Mouse (Mus musculus): ENCODE results near the gene Ccdc85b. TPM values are rescaled to one million over a fixed set of nuclear protein-coding genes. Genes with fewer than 3 reads are reported as not detected.

Ccdc85b gene
- polyA plus RNA-seq, 1 experiment from 2014 or later = 11.0 TPM

DNA sequence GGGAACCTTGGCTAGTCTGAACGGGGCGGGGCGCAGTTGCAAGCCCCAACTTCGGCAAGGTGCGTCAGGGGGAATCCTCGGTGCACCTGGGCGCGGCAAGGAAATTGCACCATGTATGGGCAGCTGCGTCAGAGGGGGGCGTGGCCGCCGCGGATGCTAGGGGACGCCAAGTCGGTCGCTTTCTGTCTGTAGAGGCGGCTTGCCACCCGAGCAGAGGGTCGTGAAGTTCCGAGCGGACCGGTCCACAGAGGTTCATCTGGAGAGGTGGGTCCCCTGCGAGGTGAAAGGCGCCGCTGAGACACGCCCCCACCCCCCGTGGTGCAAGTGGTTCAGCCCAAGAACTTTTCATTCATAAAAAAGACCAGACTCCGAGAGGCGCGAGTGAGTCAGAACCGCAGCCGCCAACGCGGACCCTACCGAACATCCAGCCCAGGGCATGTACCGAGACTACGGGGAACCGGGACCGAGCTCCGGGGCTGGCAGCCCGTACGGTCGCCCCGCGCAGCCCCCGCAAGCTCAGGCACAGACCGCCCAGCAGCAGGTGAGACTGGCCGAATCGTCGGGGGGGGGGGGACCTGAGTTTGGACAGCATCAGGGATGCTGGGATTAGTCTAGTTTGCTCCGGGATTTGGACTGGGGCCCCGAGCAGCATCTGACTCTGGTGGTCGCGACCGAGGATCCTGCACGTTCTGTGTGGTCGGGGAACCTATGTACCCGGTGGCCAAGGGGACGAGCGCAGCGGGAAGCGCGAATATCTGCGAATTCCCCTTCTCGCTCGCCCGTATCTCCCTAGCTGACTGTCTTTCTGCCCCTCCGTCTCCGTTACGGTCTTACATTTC is 10.0 kb downstream of the Ccdc85b start, which contains the start of gene Fosl1:
Gene Fosl1, plus strand, starts transcription at position 33 of the 839 bp plus-strand sequence.
- peak within 1 kb of the TSS; percentile 70 for H3K4me2 ChIP-seq (replicated peaks)
- no peak within 1 kb of the TSS for H3K27ac ChIP-seq
- no peaks in the 10 kb centered on the region for H3K36me3 ChIP-seq
- peak within 1 kb of the TSS; percentile 38 for H3K4me3 ChIP-seq
- 1% methylated on average over 70 of the region's 70 CpGs for whole genome bisulfite sequencing
- H3K9me3 ChIP-seq (replicated peaks) = no peaks in the 10 kb centered on the region
- peak within 1 kb of the TSS; percentile 42 for H3K9ac ChIP-seq
- H3K4me1 ChIP-seq = peaks cover 18% of the 10 kb centered on the region
- peak; percentile 60 for ATAC-seq (ENCODE audit: low FRiP score)
- H3K27me3 ChIP-seq = peaks cover 83% of the 10 kb centered on the region

DNA sequence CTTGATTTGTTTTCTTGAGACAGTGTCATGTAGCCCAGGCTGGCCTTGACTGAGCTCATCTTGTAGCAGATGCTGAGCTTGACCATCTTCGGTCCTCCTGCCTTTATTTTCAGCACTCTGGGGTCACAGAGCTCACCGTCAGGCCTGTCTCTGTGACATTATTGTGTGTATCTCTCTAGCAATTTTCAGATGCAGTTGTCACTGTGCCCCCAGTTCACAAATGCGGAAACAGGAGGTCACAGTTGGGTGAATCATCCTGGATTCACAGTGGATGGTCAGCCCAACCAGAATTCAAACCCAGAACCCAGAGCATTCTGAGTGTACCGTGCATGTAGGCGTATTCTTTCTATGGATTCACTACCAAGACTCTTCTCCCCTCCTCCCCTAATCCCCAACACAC is 11.9 kb downstream of the Ccdc85b start:
- Histone ChIP-seq H3K4me1 (peaks cover 18% of the 10 kb centered on the region), H3K4me2 (replicated peaks) (no peak overlapping the region), H3K27me3 (peaks cover 70% of the 10 kb centered on the region), H3K27ac (no peak overlapping the region), H3K4me3 (no peak overlapping the region), H3K9ac (no peak overlapping the region), H3K9me3 (replicated peaks) (peaks cover 1% of the 10 kb centered on the region; the same call in 1 of the 2 replicates), H3K36me3 (no peaks in the 10 kb centered on the region)
- no peak for ATAC-seq (ENCODE audit: low FRiP score)
- WGBS = 89% methylated on average over 5 of the region's 5 CpGs

DNA sequence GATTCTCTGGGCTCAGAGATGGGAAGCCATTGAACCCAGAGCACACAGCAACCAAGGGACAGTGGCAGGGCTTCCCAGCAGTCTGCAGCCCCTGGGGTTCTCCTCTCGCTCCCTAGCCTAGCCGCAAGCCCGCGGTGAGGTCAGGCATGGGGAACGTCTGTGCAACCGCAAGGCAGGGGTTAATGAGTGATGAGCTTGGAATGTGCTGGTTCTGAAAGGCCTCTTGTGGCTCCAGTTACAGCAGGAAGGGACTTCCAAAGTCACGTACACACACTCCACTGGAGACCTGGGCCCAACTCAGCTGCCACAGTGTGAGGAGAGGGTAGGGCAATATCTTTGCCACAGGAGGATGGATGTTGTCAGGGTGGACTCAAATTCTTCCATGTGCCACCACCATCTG is 12.7 kb downstream of the Ccdc85b start:
- ATAC-seq (ENCODE audit: low FRiP score) = no peak
- Histone ChIP-seq H3K4me3 (no peak overlapping the region), H3K4me2 (replicated peaks) (no peak overlapping the region), H3K9ac (no peak overlapping the region), H3K27ac (no peak overlapping the region), H3K9me3 (replicated peaks) (peaks cover 9% of the 10 kb centered on the region), H3K27me3 (peaks cover 62% of the 10 kb centered on the region), H3K4me1 (peaks cover 18% of the 10 kb centered on the region), H3K36me3 (no peaks in the 10 kb centered on the region)
- WGBS = 38% methylated on average over 7 of the region's 7 CpGs

DNA sequence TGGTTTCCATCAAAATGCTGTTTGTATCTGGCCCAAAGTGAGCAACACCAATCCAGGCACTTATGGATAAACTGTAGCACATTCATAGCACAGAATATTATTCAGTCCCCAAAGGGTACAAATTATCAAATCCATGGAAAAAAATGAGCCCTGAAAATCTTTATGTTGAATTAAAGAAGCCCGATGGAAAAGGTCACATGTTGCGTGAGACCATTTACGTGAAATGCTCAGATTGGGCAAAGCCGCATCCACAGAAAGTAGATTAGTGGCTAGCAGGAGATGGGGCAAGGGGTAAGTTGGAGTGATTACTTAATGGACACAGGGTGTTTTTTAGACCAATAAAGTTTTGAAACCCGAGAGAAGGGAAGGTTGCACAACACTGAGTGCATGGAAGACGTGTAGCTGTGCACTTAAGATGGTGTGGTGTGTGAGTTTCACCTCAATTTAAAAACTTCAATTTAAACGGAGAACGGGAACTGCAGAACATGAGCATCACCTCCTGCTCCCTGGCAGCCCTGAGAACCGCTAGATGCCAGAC is 13.3 kb downstream of the Ccdc85b start:
- Histone ChIP-seq H3K9me3 (replicated peaks) (peaks cover 9% of the 10 kb centered on the region), H3K27me3 (peaks cover 57% of the 10 kb centered on the region), H3K9ac (no peak overlapping the region), H3K4me1 (peaks cover 18% of the 10 kb centered on the region), H3K36me3 (no peaks in the 10 kb centered on the region), H3K4me2 (replicated peaks) (no peak overlapping the region), H3K27ac (no peak overlapping the region), H3K4me3 (no peak overlapping the region)
- WGBS = 69% methylated on average over 9 of the region's 9 CpGs
- ATAC-seq (ENCODE audit: low FRiP score) = no peak

DNA sequence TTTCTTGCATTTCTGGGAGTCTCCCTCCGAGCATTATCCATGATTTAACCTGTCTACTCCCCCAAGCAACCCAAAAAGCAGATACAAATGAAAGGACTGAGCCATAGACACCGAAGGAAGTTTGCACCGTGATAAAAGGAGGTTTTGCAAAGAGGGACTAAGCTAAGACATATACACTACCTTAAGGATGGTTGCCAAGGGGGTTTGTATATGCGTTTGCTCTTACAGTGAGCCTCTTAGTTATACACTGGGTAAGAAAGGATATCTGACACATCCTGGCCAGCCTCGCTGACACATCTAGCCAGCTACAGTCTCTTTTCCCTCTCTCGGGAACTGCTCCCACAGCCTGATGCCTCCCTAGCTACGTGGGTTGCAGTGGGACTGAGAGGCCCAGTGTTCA is 23.7 kb downstream of the Ccdc85b start:
- 0 out of 2 replicates have a peak, but pooled peaks cover 4% of the 10 kb centered on the region for H3K36me3 ChIP-seq
- 0 out of 2 replicates have a peak overlapping the region, but pooled peaks have one; percentile 49 for H3K9ac ChIP-seq
- ATAC-seq (ENCODE audit: low FRiP score) = no peak
- H3K4me3 ChIP-seq = peak overlapping the region; percentile 15; the same call in 1 of the 2 replicates
- peaks cover 17% of the 10 kb centered on the region for H3K4me1 ChIP-seq
- no peaks in the 10 kb centered on the region for H3K9me3 ChIP-seq (replicated peaks)
- WGBS = 64% methylated on average over 7 of the region's 7 CpGs
- H3K27ac ChIP-seq = no peak overlapping the region
- H3K27me3 ChIP-seq = peaks cover 5% of the 10 kb centered on the region; the same call in 1 of the 2 replicates
- peak overlapping the region; percentile 49 for H3K4me2 ChIP-seq (replicated peaks)

DNA sequence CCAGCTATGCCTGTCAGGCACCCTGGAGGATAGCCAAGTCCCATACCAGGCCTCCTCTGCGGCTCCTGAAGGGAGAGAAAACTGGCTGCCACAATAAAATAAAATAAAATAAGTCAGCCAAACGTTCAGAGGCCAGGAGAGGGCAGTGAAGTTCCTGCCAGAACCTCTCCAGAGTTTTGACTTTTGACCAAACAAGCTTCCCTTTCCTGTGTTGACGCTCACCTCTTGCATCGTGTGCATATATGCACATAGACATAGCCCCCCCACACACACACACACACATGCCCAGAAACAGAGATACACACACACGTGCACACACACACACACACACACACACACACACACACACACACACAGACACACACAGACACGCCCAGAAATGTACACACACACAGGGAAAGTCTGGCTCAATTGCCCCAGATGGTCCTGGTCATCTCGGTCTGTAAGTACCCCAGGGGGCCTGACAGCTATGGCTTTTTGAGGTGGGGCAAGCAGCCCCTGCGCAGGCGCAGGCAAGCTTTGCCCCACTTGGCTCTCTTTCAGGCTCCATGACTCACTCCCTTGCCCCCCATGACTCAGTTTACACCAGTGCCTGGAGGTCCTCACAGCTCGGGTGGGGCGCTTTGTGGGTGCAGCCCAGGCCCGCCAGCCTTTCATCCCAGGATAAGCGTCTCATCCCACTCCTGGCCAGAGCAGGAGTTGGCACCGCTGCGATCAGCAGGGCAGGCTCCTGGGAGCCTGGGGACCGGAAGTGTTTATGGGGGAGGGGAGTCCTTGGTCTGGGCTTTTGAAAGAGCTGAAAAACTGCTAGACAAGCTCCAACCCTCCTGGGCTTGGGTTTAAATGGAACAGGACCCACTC is 24.5 kb downstream of the Ccdc85b start:
- no peaks in the 10 kb centered on the region for H3K9me3 ChIP-seq (replicated peaks)
- H3K36me3 ChIP-seq = 0 out of 2 replicates have a peak, but pooled peaks cover 4% of the 10 kb centered on the region
- peak overlapping the region; percentile 49 for H3K4me2 ChIP-seq (replicated peaks)
- peak overlapping the region; percentile 15; the same call in 1 of the 2 replicates for H3K4me3 ChIP-seq
- ATAC-seq (ENCODE audit: low FRiP score) = no peak; the same call in 1 of the 2 replicates
- H3K9ac ChIP-seq = peak overlapping the region; percentile 49; the same call in 1 of the 2 replicates
- 12% methylated on average over 16 of the region's 16 CpGs for WGBS
- peaks cover 5% of the 10 kb centered on the region; the same call in 1 of the 2 replicates for H3K27me3 ChIP-seq
- peaks cover 17% of the 10 kb centered on the region for H3K4me1 ChIP-seq
- H3K27ac ChIP-seq = peak overlapping the region; percentile 45; the same call in 1 of the 2 replicates

DNA sequence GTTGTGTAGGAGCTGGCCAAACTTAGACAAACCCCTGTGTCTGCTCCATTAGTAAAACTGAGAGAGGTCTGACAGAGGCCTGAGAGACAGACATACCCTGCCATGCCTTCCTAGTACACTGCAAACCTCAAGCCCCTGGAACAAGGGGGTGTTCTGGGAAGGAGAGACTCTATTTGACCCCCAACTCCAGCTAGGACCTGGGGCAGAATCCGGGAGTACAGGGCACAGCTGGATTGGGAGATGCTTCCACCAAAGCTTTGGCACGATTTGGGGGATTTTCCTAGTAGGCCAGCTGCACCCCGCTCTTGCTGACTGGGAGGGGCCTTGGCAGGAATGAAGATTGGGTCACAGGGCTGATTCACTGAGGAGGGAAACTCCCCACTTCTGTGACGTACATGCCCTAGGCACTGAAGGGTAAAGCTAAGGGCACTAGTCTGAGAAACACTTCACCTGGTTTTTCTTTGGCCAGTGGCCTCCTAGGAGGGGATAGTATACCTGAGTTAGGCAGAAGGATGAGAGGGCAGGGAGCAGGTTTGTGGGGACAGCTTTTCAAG is 25.7 kb downstream of the Ccdc85b start:
- no peak overlapping the region for H3K27ac ChIP-seq
- no peak overlapping the region for H3K4me3 ChIP-seq
- no peak overlapping the region for H3K4me2 ChIP-seq (replicated peaks)
- 82% methylated on average over 4 of the region's 4 CpGs for WGBS
- H3K9me3 ChIP-seq (replicated peaks) = no peaks in the 10 kb centered on the region
- ATAC-seq (ENCODE audit: low FRiP score) = no peak
- peaks cover 5% of the 10 kb centered on the region; the same call in 1 of the 2 replicates for H3K27me3 ChIP-seq
- H3K4me1 ChIP-seq = peaks cover 20% of the 10 kb centered on the region
- H3K36me3 ChIP-seq = peaks cover 7% of the 10 kb centered on the region
- no peak overlapping the region for H3K9ac ChIP-seq

DNA sequence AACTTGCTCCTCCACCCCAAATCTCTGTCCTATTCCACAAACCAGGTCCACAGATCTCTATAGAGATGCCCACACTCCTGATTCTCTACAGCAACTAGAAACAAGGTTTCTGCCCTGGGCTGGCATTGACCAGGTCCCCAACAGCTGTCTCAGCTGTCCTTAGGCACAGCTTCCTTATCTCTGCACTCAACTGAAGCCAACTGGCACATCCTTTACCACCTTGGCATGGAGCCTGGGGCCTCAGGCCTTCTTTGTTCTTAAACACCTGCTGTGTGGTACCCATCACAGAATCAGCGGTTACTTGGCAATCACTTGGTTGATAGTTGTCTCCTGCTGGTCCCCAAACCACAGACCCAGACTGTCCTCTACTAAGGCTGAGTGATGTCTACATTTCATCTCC is 27.3 kb downstream of the Ccdc85b start:
- no peak overlapping the region for H3K27ac ChIP-seq
- H3K36me3 ChIP-seq = peaks cover 19% of the 10 kb centered on the region
- 92% methylated on average over 1 of the region's 1 CpGs for whole genome bisulfite sequencing
- no peak overlapping the region for H3K4me2 ChIP-seq (replicated peaks)
- no peak overlapping the region for H3K4me3 ChIP-seq
- ATAC-seq (ENCODE audit: low FRiP score) = no peak
- peaks cover 34% of the 10 kb centered on the region for H3K4me1 ChIP-seq
- no peak overlapping the region for H3K9ac ChIP-seq
- H3K27me3 ChIP-seq = peaks cover 5% of the 10 kb centered on the region; the same call in 1 of the 2 replicates
- H3K9me3 ChIP-seq (replicated peaks) = no peaks in the 10 kb centered on the region

DNA sequence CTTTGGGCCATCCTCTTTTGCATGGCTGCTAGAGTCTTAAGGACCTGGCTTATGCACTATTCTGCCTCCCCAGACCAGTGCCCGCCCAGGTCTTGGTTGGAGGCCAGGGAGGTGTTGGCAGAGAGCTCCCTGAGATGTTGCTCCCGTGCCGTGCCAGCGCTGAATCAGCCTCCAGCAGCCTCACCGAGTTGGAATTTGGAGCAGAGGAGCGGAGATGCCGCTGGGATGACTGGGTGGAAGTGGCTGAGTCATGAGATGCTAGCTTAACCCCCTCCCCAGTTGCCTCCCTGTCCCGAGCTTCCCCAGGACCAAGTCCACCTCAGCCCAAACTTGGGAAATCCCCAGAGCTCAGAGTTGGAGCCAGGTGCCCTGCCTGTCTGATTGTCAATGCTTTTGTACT is 27.9 kb downstream of the Ccdc85b start:
- ATAC-seq (ENCODE audit: low FRiP score) = no peak
- Histone ChIP-seq H3K9me3 (replicated peaks) (no peaks in the 10 kb centered on the region), H3K9ac (no peak overlapping the region), H3K4me3 (no peak overlapping the region), H3K27ac (no peak overlapping the region), H3K27me3 (peaks cover 5% of the 10 kb centered on the region; the same call in 1 of the 2 replicates), H3K4me2 (replicated peaks) (no peak overlapping the region), H3K36me3 (peaks cover 19% of the 10 kb centered on the region), H3K4me1 (peaks cover 34% of the 10 kb centered on the region)
- WGBS = 71% methylated on average over 8 of the region's 8 CpGs

DNA sequence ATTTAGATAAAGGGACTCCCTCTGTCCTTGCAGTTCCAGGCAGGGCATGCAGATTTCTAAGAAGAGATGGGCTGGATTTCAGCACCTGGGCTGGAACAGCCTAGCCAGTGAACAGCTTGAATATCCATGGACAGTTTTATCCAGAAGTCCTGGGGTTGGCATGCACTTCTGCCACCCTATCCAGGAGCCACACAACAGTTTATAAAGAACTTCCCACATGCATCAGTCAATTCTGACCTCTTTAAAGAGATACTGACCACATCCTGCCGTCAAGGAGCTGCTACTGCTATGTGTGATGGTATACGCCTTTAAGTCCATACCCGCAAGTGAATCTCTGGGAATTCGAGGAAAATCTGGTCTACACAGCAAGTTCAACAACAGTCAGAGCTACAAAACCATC is 28.5 kb downstream of the Ccdc85b start:
- peaks cover 19% of the 10 kb centered on the region for H3K36me3 ChIP-seq
- no peak for ATAC-seq (ENCODE audit: low FRiP score)
- H3K9me3 ChIP-seq (replicated peaks) = no peaks in the 10 kb centered on the region
- WGBS = 92% methylated on average over 4 of the region's 4 CpGs
- H3K4me3 ChIP-seq = no peak overlapping the region
- no peak overlapping the region for H3K27ac ChIP-seq
- peaks cover 33% of the 10 kb centered on the region for H3K4me1 ChIP-seq
- H3K27me3 ChIP-seq = peaks cover 3% of the 10 kb centered on the region; the same call in 1 of the 2 replicates
- no peak overlapping the region for H3K4me2 ChIP-seq (replicated peaks)
- no peak overlapping the region for H3K9ac ChIP-seq

DNA sequence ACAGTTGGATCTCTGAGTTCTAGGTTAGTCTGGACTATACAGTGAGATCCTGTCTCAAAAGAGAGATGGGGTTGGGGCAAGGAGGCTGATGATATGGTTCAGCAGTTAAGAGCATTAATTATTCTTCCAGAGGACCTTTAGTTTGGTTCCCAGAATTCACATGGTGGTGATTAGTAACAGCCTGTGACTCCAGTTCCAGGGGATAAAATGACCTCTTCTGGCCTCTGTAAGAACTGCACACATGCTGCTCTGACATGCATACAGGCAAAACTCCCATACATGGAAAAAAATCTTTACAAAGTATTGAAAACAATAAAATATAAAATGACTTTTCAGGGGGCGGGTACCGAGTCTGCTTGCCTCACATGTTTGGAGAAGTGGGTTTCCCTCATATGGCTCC is 29.6 kb downstream of the Ccdc85b start:
- H3K4me3 ChIP-seq = no peak overlapping the region
- H3K36me3 ChIP-seq = peaks cover 19% of the 10 kb centered on the region
- no peak overlapping the region for H3K27ac ChIP-seq
- WGBS = 89% methylated on average over 2 of the region's 2 CpGs
- H3K9me3 ChIP-seq (replicated peaks) = no peaks in the 10 kb centered on the region
- ATAC-seq (ENCODE audit: low FRiP score) = no peak
- peaks cover 32% of the 10 kb centered on the region for H3K4me1 ChIP-seq
- H3K9ac ChIP-seq = no peak overlapping the region
- no peak overlapping the region for H3K4me2 ChIP-seq (replicated peaks)
- no peaks in the 10 kb centered on the region for H3K27me3 ChIP-seq
